Mouse (Mus musculus) MEL (cell line): ENCODE measurements around the gene Inpp4b. TPM values are rescaled to one million over a fixed set of nuclear protein-coding genes. Genes with fewer than 3 reads are reported as not detected.

Experiments
- DNase-seq: peaks from one replicate; pipeline ENCODE4 v3.0.0; 2011; ENCODE audit warnings: low read depth, low spot score
- H3K27ac ChIP-seq: 2 replicates; pipeline ENCODE4 v1.5.1; 2012; ENCODE audit warnings: low read depth, mild to moderate bottlenecking, control low read depth, low read length, moderate library complexity; ENCODE audit not compliant: control insufficient read depth
- H3K27me3 ChIP-seq, 2 experiments: fragments of 150-350 bp in 1 of 2; sonication (generic) in 1 of 2; 2 replicates each; pipeline ENCODE4 v1.6.1; 2012; ENCODE audit warnings: low read length in 2 of 2, mild to moderate bottlenecking in 2 of 2, improper control_type of control experiment in 1 of 2, moderate library complexity in 1 of 2; ENCODE audit not compliant: insufficient read depth in 2 of 2, control insufficient read depth in 1 of 2
- H3K36me3 ChIP-seq, 2 experiments: 2 replicates each; pipeline ENCODE4 v1.6.1; 2012 to 2014; ENCODE audit warnings: low read length in 2 of 2, improper control_type of control experiment in 1 of 2, inconsistent platforms in 1 of 2, mild to moderate bottlenecking in 1 of 2; ENCODE audit not compliant: insufficient read depth in 2 of 2, control insufficient read depth in 1 of 2
- H3K4me1 ChIP-seq, 2 experiments: fragments of 150-350 bp in 1 of 2; sonication (generic) in 1 of 2; 2 replicates each; pipeline ENCODE4 v1.6.1; 2012; ENCODE audit warnings: low read length in 2 of 2, improper control_type of control experiment in 1 of 2, mild to moderate bottlenecking in 1 of 2; ENCODE audit not compliant: insufficient read depth in 2 of 2, control insufficient read depth in 1 of 2
- H3K4me3 ChIP-seq, 2 experiments: fragments of 150-350 bp in 1 of 2; sonication (generic) in 1 of 2; 2 replicates each; pipeline ENCODE4 v1.5.1; 2012; ENCODE audit warnings: low read depth in 2 of 2, low read length in 2 of 2, mild to moderate bottlenecking in 2 of 2, moderate library complexity in 2 of 2, control low read depth in 1 of 2, improper control_type of control experiment in 1 of 2; ENCODE audit not compliant: control insufficient read depth in 1 of 2, insufficient read depth in 1 of 2
- H3K79me2 ChIP-seq: 2 replicates; pipeline ENCODE4 v1.6.1; 2012; ENCODE audit warnings: mild to moderate bottlenecking, low read length, moderate library complexity; ENCODE audit not compliant: control insufficient read depth, poor library complexity, insufficient read depth
- H3K9ac ChIP-seq: 2 replicates; pipeline ENCODE4 v1.6.1; 2012; ENCODE audit warnings: low read depth, mild to moderate bottlenecking, control low read depth, low read length, moderate library complexity; ENCODE audit not compliant: control insufficient read depth, poor library complexity, severe bottlenecking
- H3K9me3 ChIP-seq: fragments of 150-350 bp; sonication (generic); replicated peaks from 2 replicates; pipeline ENCODE4 v1.6.1; 2012; ENCODE audit warnings: mild to moderate bottlenecking, low read length, improper control_type of control experiment, moderate library complexity; ENCODE audit not compliant: insufficient read depth
- CHD1 ChIP-seq: IDR thresholded peaks from 2 replicates; pipeline ENCODE4 v1.6.1; 2012; ENCODE audit warnings: low read depth, mild to moderate bottlenecking, inconsistent platforms, low read length, improper control_type of control experiment
- CHD2 ChIP-seq: IDR thresholded peaks from 2 replicates; pipeline ENCODE4 v1.6.1; 2011; ENCODE audit warnings: low read length, improper control_type of control experiment
- ELF1 ChIP-seq: IDR thresholded peaks from 2 replicates; pipeline ENCODE4 v1.6.1; 2014; ENCODE audit warnings: low read depth, mild to moderate bottlenecking, inconsistent platforms, low read length, improper control_type of control experiment, moderate library complexity
- GABPA ChIP-seq: IDR thresholded peaks from 2 replicates; pipeline ENCODE4 v1.6.1; 2012; ENCODE audit warnings: low read depth, mild to moderate bottlenecking, inconsistent platforms, low read length, improper control_type of control experiment, moderate library complexity
- HCFC1 ChIP-seq: IDR thresholded peaks from 2 replicates; pipeline ENCODE4 v1.6.1; 2012; ENCODE audit warnings: low read depth, mild to moderate bottlenecking, inconsistent platforms, low read length, improper control_type of control experiment, moderate library complexity
- KAT2A ChIP-seq: conservative IDR thresholded peaks from 2 replicates; pipeline ENCODE4 v1.6.1; 2012; ENCODE audit warnings: low read depth, low read length, improper control_type of control experiment, inconsistent platforms
- MAX ChIP-seq: IDR thresholded peaks from 2 replicates; pipeline ENCODE4 v1.6.1; 2011; ENCODE audit warnings: low read length, improper control_type of control experiment
- MEF2A ChIP-seq: IDR thresholded peaks from 2 replicates; pipeline ENCODE4 v1.6.1; 2014; ENCODE audit warnings: low read depth, mild to moderate bottlenecking, inconsistent platforms, low read length, improper control_type of control experiment; ENCODE audit not compliant: poor library complexity, insufficient replicate concordance, severe bottlenecking; ENCODE audit errors: extremely low read depth
- MXI1 ChIP-seq: IDR thresholded peaks from 2 replicates; pipeline ENCODE4 v1.6.1; 2011; ENCODE audit warnings: mild to moderate bottlenecking, low read depth, low read length, improper control_type of control experiment
- POLR2A ChIP-seq, 2 experiments: IDR thresholded peaks; 2 replicates each; pipeline ENCODE4 v1.6.1; 2011 to 2012; ENCODE audit warnings: low read length in 2 of 2, mild to moderate bottlenecking in 2 of 2, control low read depth in 1 of 2, improper control_type of control experiment in 1 of 2, low read depth in 1 of 2, moderate library complexity in 1 of 2; ENCODE audit not compliant: control insufficient read depth in 1 of 2, insufficient read depth in 1 of 2, poor library complexity in 1 of 2
- POLR2AphosphoS2 ChIP-seq: IDR thresholded peaks from 2 replicates; pipeline ENCODE4 v1.6.1; 2011; ENCODE audit warnings: low read length, improper control_type of control experiment
- POLR2AphosphoS5 ChIP-seq: IDR thresholded peaks from 2 replicates; pipeline ENCODE4 v1.6.1; 2012; ENCODE audit warnings: low read depth, borderline replicate concordance, mild to moderate bottlenecking, inconsistent platforms, low read length, moderate library complexity, mixed read lengths
- RAD21 ChIP-seq: IDR thresholded peaks from 2 replicates; pipeline ENCODE4 v1.6.1; 2011; ENCODE audit warnings: mild to moderate bottlenecking, low read depth, low read length, improper control_type of control experiment
- TAL1 ChIP-seq: IDR thresholded peaks from 2 replicates; pipeline ENCODE4 v1.6.1; 2012; ENCODE audit warnings: mild to moderate bottlenecking, inconsistent platforms, low read length, moderate library complexity, mixed read lengths
- TCF12 ChIP-seq: IDR thresholded peaks from 2 replicates; pipeline ENCODE4 v1.6.1; 2014; ENCODE audit warnings: low read depth, mild to moderate bottlenecking, inconsistent platforms, low read length, improper control_type of control experiment, moderate library complexity
- UBTF ChIP-seq: IDR thresholded peaks from 2 replicates; pipeline ENCODE4 v1.6.1; 2012; ENCODE audit warnings: low read depth, mild to moderate bottlenecking, inconsistent platforms, low read length, improper control_type of control experiment, moderate library complexity, borderline replicate concordance; ENCODE audit not compliant: insufficient read depth
- USF1 ChIP-seq: IDR thresholded peaks from 2 replicates; pipeline ENCODE4 v1.6.1; 2014; ENCODE audit warnings: low read depth, mild to moderate bottlenecking, inconsistent platforms, low read length, improper control_type of control experiment, moderate library complexity
- ZNF384 ChIP-seq: IDR thresholded peaks from 2 replicates; pipeline ENCODE4 v1.6.1; 2012; ENCODE audit warnings: low read depth, mild to moderate bottlenecking, inconsistent platforms, low read length, improper control_type of control experiment
- polyA plus RNA-seq, 2 experiments: library from polyadenylated mRNA; stranded (reverse) in 1 of 2; unstranded in 1 of 2; fragments of >175 nt in 1 of 2; fragments of >200 nt in 1 of 2; gene quantifications; 2 replicates each; pipeline versions ENCODE4 v1.2.1 to v1.2.4; 2012; ENCODE audit warnings: low replicate concordance in 2 of 2, low read depth in 1 of 2; ENCODE audit not compliant: insufficient read length in 2 of 2, insufficient read depth in 1 of 2, missing spikeins in 1 of 2
- total RNA-seq: library from RNA; depleted of rRNA; stranded (reverse); fragments of 300-350 nt; gene quantifications from 2 replicates; pipeline ENCODE4 v1.2.3, GENCODE M21; 2012

Inpp4b gene
- total and polyA plus RNA-seq, 3 experiments, result 12.3 to 26.9 (median 13.6) TPM

- no peak overlapping the region for H3K9ac ChIP-seq
- no peak overlapping the region for H3K4me3 ChIP-seq
- H3K27me3 ChIP-seq, result no peaks in the 10 kb centered on the region
- no peak overlapping the region for H3K27ac ChIP-seq
- DNase-seq, result no peak
- H3K79me2 ChIP-seq, result no peaks in the 10 kb centered on the region
- peaks cover 0 to 2% of the 10 kb centered on the region in 2 experiments; a peak in 2 of 4 replicates for H3K36me3 ChIP-seq
- H3K9me3 ChIP-seq, result no peaks in the 10 kb centered on the region
- TF ChIP-seq MXI1 (no peak), USF1 (no peak), CHD1 (no peak), TCF12 (no peak), ZNF384 (no peak), MAX (no peak)
- TF ChIP-seq, all 39 proteins: peak for 0
- H3K4me1 ChIP-seq, result no peaks in the 10 kb centered on the region
These were observed 485.1 kb downstream of the Inpp4b start for GRCm38 (mm10) chr8:81827306-81827913.

DNA sequence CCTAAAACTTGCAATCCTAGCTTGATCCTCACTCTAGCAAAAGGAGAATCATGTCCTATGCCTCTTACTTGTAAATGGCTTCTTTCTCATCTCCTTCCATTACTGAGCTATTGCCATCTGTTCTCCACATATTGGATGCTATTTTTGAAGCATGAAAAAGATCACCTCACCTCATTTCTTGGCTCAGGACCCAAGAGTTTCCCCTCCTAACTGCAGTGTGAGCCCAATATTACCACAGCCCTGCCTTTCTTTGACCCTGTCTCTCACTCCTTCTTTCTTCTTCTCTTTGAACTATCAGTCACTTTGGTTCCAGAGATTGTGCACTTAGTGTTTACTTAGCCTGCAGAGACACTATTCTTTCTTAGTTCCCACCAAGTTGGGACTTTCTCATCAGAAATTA is 489.1 kb downstream of the Inpp4b start:
- no peak for DNase-seq
- Histone ChIP-seq H3K9ac (no peak overlapping the region), H3K79me2 (no peaks in the 10 kb centered on the region), H3K27me3 (no peaks in the 10 kb centered on the region), H3K9me3 (no peaks in the 10 kb centered on the region), H3K4me1 (no peaks in the 10 kb centered on the region), H3K27ac (no peak overlapping the region), H3K36me3 (no peaks in the 10 kb centered on the region; a peak in 1 of 4 replicates), H3K4me3 (no peak overlapping the region)
- TF ChIP-seq POLR2A (IDR thresholded peaks at IDR 0.05; ENCODE audit: control insufficient read depth in 1 of 2, insufficient read depth in 1 of 2, low read depth in 1 of 2, low read length in 2 of 2, poor library complexity in 1 of 2), result no peak
- TF ChIP-seq RAD21, result no peak
- TF ChIP-seq POLR2AphosphoS2, result no peak
- no peak for TF ChIP-seq UBTF
- no peak for TF ChIP-seq MEF2A

DNA sequence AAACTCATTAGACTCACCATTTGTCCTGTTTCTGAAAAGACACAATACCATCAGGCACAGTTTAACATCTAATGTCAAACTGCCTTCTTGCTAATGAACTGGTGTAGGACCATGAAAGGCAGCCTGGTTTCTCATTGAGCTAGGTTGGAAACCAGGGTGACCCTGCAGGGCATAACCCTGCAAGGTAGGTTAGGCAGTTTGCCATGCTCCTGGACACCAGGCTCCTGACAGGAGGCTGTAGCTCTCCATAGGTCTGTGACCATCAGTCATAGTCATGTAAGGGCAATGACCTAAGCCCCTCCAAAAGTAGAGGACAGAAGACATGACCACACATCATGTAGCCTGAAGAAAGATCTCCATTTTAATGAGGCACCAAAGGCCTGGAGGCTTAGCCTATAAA is 491.5 kb downstream of the Inpp4b start:
- H3K27ac ChIP-seq, result no peak overlapping the region
- no peaks in the 10 kb centered on the region for H3K4me1 ChIP-seq

More for the DNA sequence above, 491.5 kb downstream of the Inpp4b start:
- no peak for DNase-seq
- no peaks in the 10 kb centered on the region for H3K27me3 ChIP-seq
- TF ChIP-seq KAT2A, result no peak
- TF ChIP-seq MEF2A, result no peak
- no peak for TF ChIP-seq ZNF384
- no peak for TF ChIP-seq ELF1
- TF ChIP-seq HCFC1, result no peak
- TF ChIP-seq TAL1, result no peak
- TF ChIP-seq POLR2AphosphoS5, result no peak
- no peak for TF ChIP-seq USF1
- no peak for TF ChIP-seq CHD2
- TF ChIP-seq GABPA, result no peak
- TF ChIP-seq, all 39 proteins: peak for 0
- Histone ChIP-seq H3K36me3 (no peaks in the 10 kb centered on the region; a peak in 1 of 4 replicates), H3K9me3 (no peaks in the 10 kb centered on the region), H3K79me2 (no peaks in the 10 kb centered on the region), H3K9ac (no peak overlapping the region), H3K4me3 (no peak overlapping the region)
